Mouse (Mus musculus) stomach, postnatal 0 days (tissue): Measurements from ENCODE around the gene Insm1. TPM values are rescaled to one million over a fixed set of nuclear protein-coding genes. Genes with fewer than 3 reads are reported as not detected.

Source experiments
- ATAC-seq: fragments of 200-750 bp; cut with Nextera tagmentation; 2 replicates; pipeline ENCODE4 v1.8.0; 2017; ENCODE audit not compliant: low FRiP score, low TSS enrichment
- DNase-seq: peaks from one replicate; pipeline ENCODE4 v3.0.0-alpha.2; 2016; ENCODE audit warnings: low spot score
- H3K27ac ChIP-seq: fragments of 300-500 bp; sonication (generic); replicated peaks from 2 replicates; pipeline ENCODE4 v1.5.1; 2014; ENCODE audit warnings: mild to moderate bottlenecking, control low read depth
- H3K27me3 ChIP-seq: fragments of 300-500 bp; sonication (generic); 2 replicates; pipeline ENCODE4 v1.6.1; 2014; ENCODE audit warnings: low read length; ENCODE audit not compliant: control insufficient read depth, insufficient read depth
- H3K36me3 ChIP-seq: fragments of 300-500 bp; sonication (generic); 2 replicates; pipeline ENCODE4 v1.6.1; 2014; ENCODE audit warnings: low read length, mixed read lengths; ENCODE audit not compliant: control insufficient read depth, insufficient read depth
- H3K4me1 ChIP-seq: fragments of 300-500 bp; sonication (generic); replicated peaks from 2 replicates; pipeline ENCODE4 v1.6.1; 2014; ENCODE audit warnings: antibody characterized with exemption; ENCODE audit not compliant: control insufficient read depth, insufficient read depth
- H3K4me2 ChIP-seq: fragments of 300-500 bp; sonication (generic); replicated peaks from 2 replicates; pipeline ENCODE4 v1.6.1; 2014; ENCODE audit warnings: low read depth, mild to moderate bottlenecking, control low read depth, moderate library complexity
- H3K4me3 ChIP-seq: fragments of 300-500 bp; sonication (generic); 2 replicates; pipeline ENCODE4 v1.5.1; 2014; ENCODE audit warnings: low read depth, low read length, control low read depth
- H3K9ac ChIP-seq: fragments of 300-500 bp; sonication (generic); 2 replicates; pipeline ENCODE4 v1.6.1; 2014; ENCODE audit warnings: mild to moderate bottlenecking, low read length, control low read depth, mixed read lengths
- H3K9me3 ChIP-seq: fragments of 300-500 bp; sonication (generic); 2 replicates; pipeline ENCODE4 v1.6.1; 2016; ENCODE audit warnings: low read length; ENCODE audit not compliant: control insufficient read depth
- CTCF ChIP-seq: IDR thresholded peaks from 2 replicates; pipeline ENCODE4 v1.5.1; 2016; ENCODE audit warnings: antibody characterized with exemption, low read depth, mild to moderate bottlenecking, moderate library complexity
- EP300 ChIP-seq: optimal IDR thresholded peaks from 2 replicates; pipeline ENCODE3; 2016; ENCODE audit warnings: antibody characterized with exemption
- WGBS: fragments of 180-500 bp; shearing (Covaris S2); extraction: QIAGEN DNeasy Blood & Tissue Kit; methylation state at CpG from one replicate; pipeline ENCODE4 v1.1.7; 2014; 5-methylcytosine and 5-hydroxymethylcytosine counted together
- polyA plus RNA-seq: library from polyadenylated mRNA; unstranded; fragments of >200 nt; fragmentation: Nextera tagmentation; extraction: Ambion mirVana; gene quantifications from 2 replicates; pipeline ENCODE4 v1.2.1, GENCODE M21; 2015

Gene Insm1
- polyA plus RNA-seq = 0.29 and 0.44 TPM in 2 replicates

DNA sequence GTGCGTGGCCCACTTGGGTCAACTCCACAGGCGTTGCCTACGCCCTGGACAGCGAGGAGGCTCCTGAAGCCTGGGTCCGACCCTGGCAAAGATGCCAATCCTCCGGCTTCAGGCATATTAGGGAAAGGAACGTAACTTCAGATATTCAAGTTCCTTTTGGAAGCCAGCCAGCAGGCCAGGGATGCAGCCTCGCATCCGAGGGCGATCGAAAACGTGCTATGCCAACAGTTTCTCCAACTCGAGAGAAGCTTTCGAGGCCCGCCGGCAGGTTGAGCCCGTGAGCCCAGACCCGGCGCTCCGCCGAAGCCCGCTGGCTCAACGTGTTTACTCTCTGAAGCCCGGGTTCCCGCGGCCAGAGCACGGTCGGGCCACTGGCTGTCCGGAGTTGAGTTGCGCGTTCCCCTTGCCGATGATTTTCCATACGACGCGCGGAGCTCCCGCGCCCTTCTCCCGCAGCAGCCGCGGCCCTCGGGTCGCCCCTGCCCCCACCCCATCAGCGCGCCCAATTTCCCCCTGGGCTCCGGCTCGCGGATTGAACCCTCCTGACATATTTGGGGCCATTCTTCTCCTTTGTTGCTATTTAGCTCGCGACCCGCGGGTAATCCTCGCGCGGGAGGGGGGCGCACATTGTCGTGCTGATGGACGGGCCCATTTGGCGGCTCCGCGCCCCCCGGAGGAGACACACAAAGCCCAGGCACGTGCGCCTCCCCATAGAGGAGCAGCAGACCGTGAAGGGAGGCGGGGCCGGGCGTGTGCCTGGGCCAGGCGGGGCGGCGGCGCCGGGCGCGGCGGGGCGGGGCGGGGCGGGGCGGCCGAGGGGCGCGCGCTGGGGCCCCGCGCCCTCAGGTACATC lies at the start of gene Insm1:
Insm1 (plus strand) TSS at position 846 of the 853 bp plus-strand sequence.
- Histone ChIP-seq H3K27me3 (peaks cover 28% of the 10 kb centered on the region), H3K4me3 (peak within 1 kb of the TSS; percentile 45), H3K4me2 (peak within 1 kb of the TSS; percentile 82), H3K9ac (no peak within 1 kb of the TSS), H3K4me1 (peaks cover 9% of the 10 kb centered on the region), H3K9me3 (no peaks in the 10 kb centered on the region), H3K27ac (no peak within 1 kb of the TSS), H3K36me3 (no peaks in the 10 kb centered on the region)
- under 1% methylated on average over 80 of the region's 86 CpGs for WGBS
- TF ChIP-seq CTCF = no peak
- no peak for TF ChIP-seq EP300
- DNase-seq (peak; percentile 59), ATAC-seq (peak; percentile 51)

DNA sequence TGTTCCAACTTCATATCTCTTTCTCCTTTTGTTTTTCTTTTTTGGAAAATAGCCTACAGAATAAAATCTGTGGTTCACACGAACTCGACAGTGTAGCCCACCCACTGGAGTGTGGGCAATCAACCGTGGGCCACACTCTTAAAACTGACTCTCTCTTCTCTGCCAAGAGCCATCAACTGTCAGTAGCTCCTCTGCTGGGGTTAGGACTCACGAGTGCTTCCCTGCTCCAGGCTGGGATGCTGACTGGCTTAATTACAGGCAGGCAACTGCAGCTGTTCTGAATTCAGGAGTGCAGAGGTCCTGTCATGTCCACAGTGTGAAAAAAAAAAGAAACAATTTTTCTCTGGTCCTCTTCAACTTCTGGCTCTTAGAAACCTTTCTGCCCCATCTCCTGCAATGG lies 49.6 kb upstream of the Insm1 start:
- H3K9me3 ChIP-seq = no peaks in the 10 kb centered on the region
- 60% methylated on average over 4 of the region's 4 CpGs for WGBS
- TF ChIP-seq CTCF = no peak
- TF ChIP-seq EP300 = no peak
- no peak for ATAC-seq
- no peaks in the 10 kb centered on the region for H3K27me3 ChIP-seq
- H3K27ac ChIP-seq = no peak overlapping the region
- no peak overlapping the region for H3K4me2 ChIP-seq
- H3K4me3 ChIP-seq = no peak overlapping the region
- no peak for DNase-seq
- H3K9ac ChIP-seq = no peak overlapping the region
- no peaks in the 10 kb centered on the region for H3K36me3 ChIP-seq
- no peaks in the 10 kb centered on the region for H3K4me1 ChIP-seq

DNA sequence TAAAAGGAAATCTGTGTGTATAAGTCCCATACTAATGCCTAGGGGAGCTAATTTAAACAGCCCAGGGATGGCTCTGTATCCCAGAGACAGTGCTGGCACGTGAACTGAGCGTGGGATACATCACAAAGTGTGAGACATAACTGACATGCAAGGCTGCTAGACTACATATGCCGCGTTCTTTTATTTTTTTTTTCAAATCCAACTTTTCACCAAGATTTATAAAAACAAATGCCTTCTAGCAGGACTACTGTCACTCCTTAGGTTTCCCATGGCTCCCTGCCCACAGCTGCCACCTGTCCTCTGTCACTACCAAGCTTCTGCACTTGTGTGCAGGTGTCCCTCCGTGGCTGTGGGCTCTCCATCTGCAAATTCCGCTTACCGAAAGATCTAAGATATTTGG lies 47.5 kb upstream of the Insm1 start:
- Histone ChIP-seq H3K9me3 (no peaks in the 10 kb centered on the region), H3K36me3 (no peaks in the 10 kb centered on the region), H3K4me2 (no peak overlapping the region), H3K9ac (no peak overlapping the region), H3K27me3 (no peaks in the 10 kb centered on the region), H3K27ac (no peak overlapping the region), H3K4me1 (no peaks in the 10 kb centered on the region), H3K4me3 (no peak overlapping the region)
- WGBS = 74% methylated on average over 7 of the region's 7 CpGs
- no peak for DNase-seq
- no peak for ATAC-seq
- TF ChIP-seq CTCF (no peak), EP300 (no peak)

DNA sequence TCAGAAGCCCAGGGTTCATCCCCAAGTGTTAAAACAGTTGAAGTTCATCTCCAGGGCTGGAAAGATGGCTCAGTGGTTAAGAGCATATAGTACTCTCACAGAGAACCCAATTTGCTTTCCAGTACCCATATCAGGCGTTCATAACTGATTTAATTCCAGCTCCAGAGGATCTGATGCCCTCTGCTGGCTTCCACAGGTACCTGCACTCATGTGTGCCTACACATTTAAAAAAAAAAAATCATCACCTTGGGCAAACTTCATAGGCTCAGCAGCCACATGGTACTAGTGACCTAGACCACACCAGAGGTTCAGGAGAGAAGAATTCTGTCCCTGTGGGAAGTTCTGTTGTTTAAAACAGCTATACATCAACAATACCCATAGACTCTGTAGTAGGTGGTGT lies 43.0 kb upstream of the Insm1 start:
- WGBS = 72% methylated on average over 1 of the region's 1 CpGs
- no peaks in the 10 kb centered on the region for H3K36me3 ChIP-seq
- no peaks in the 10 kb centered on the region for H3K27me3 ChIP-seq
- H3K27ac ChIP-seq = no peak overlapping the region
- ATAC-seq = no peak
- H3K9me3 ChIP-seq = no peaks in the 10 kb centered on the region
- TF ChIP-seq CTCF (0 out of 2 replicates have a peak, but pooled peaks have one; percentile 16), EP300 (no peak)
- no peaks in the 10 kb centered on the region for H3K4me1 ChIP-seq
- no peak overlapping the region for H3K9ac ChIP-seq
- no peak overlapping the region for H3K4me2 ChIP-seq
- no peak for DNase-seq
- no peak overlapping the region for H3K4me3 ChIP-seq

DNA sequence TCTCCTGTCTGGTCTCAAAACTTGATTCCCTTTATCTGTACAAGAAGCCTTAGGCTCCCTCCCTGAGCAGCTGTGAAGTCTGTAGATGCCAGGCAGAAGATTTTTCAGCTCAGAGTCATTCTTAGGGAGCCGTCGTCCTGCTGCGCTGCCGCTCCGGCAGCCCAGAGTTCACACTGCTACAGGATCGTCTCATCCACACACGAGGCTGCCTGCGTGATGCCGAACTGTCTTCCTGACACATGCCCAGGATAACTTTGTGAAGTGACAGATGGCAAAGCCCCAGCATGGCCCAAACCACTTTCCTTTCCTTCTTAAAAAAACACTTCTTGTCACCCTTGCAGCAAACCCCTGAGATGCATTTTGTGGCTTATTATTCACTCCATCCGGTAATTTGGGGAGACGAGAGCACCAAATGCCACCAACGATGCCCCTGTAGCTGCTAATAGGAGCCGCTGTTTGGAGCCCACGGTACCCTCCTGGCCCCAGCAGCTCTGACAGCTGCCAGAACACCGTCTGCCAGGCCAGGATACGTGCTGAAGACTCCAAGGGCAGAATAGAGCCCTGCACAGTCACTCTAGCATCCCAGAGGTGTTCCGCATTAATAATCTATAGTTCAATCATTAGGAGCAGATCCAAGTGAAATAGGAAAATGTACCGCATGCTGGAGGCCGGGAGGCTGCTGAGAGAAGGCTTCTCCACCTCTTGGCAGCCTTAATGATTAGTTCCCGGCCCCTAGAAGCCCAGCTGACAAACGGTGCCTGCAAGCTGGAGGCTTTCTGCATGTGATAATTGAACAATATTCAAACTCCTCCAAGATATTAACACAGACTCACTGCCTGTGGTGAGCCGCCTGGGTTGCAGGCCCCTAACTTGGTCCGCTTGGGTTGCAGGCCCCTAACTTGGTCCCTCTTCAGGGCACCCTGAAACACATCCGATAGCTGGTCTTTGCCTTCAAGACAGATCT lies 37.6 kb upstream of the Insm1 start:
- no peak overlapping the region for H3K27ac ChIP-seq
- no peak for DNase-seq
- 80% methylated on average over 24 of the region's 24 CpGs for WGBS

More for the DNA sequence above, 37.6 kb upstream of the Insm1 start:
- no peaks in the 10 kb centered on the region for H3K9me3 ChIP-seq
- no peak overlapping the region for H3K4me3 ChIP-seq
- no peak overlapping the region for H3K4me2 ChIP-seq
- TF ChIP-seq EP300 (no peak), CTCF (no peak)
- H3K4me1 ChIP-seq = no peaks in the 10 kb centered on the region
- H3K36me3 ChIP-seq = no peaks in the 10 kb centered on the region
- ATAC-seq = no peak
- no peaks in the 10 kb centered on the region for H3K27me3 ChIP-seq
- H3K9ac ChIP-seq = no peak overlapping the region
